ENCODE assay signal across 26 mouse cellular contexts in genomic region chr4:61962315-61962714, GRCm38 (mm10).
"Had no signal": no experiment of that assay in that cellular context is flagged by ENCODE, and none has a peak within 500 bp of the region (broad histone marks: within the 10 kb centered on the region; RNA-seq: fewer than 3 reads in every experiment).

No protein-coding gene starts in this region.

- H3K36me3 ChIP-seq: heart, embryonic 10.5 days; heart, embryonic 12.5 days; hindbrain, embryonic 10.5 days; hindbrain, embryonic 12.5 days; intestine, embryonic 15.5 days; limb, embryonic 10.5 days; limb, embryonic 12.5 days; liver, embryonic 12.5 days had no signal

- H3K27ac ChIP-seq: gastrocnemius, adult 2 months; heart, embryonic 10.5 days; hindbrain, embryonic 10.5 days; hindbrain, embryonic 12.5 days; hindbrain, embryonic 14.5 days; intestine, embryonic 15.5 days; layer of hippocampus, adult 2 months; left cerebral cortex, adult 2 months; limb, embryonic 10.5 days; limb, embryonic 12.5 days; liver, embryonic 12.5 days; liver, embryonic 14.5 days had no signal

- H3K4me1 ChIP-seq: heart, embryonic 10.5 days; heart, embryonic 12.5 days; hindbrain, embryonic 10.5 days; hindbrain, embryonic 12.5 days; intestine, embryonic 15.5 days; limb, embryonic 10.5 days; limb, embryonic 12.5 days; liver, embryonic 12.5 days had no signal

- DNase-seq: gastrocnemius, adult 2 months; gastrocnemius, postnatal 10 days; gastrocnemius, postnatal 25 days; heart, adult 18-20 months; heart, postnatal 10 days; heart, postnatal 4 days; kidney, adult 18-20 months; kidney, adult 8-10 months; kidney, postnatal 10 days; kidney, postnatal 25 days; kidney, postnatal 4 days had no signal

- H3K9me3 ChIP-seq: heart, embryonic 10.5 days; heart, embryonic 12.5 days; hindbrain, embryonic 10.5 days; hindbrain, embryonic 12.5 days; intestine, embryonic 15.5 days; limb, embryonic 10.5 days; limb, embryonic 12.5 days; liver, embryonic 12.5 days had no signal

- H3K9ac ChIP-seq: heart, embryonic 12.5 days; hindbrain, embryonic 12.5 days; hindbrain, embryonic 14.5 days; intestine, embryonic 15.5 days; limb, embryonic 12.5 days; liver, embryonic 12.5 days; liver, embryonic 14.5 days had no signal

- ATAC-seq: hindbrain, embryonic 16.5 days; inflammation-experienced regulatory T-cells, adult 6 months; intestine, embryonic 15.5 days; intestine, postnatal 0 days; liver, embryonic 12.5 days had no signal

- H3K4me3 ChIP-seq: gastrocnemius, adult 2 months; heart, embryonic 10.5 days; heart, embryonic 12.5 days; hindbrain, embryonic 10.5 days; hindbrain, embryonic 12.5 days; intestine, embryonic 15.5 days; layer of hippocampus, adult 2 months; left cerebral cortex, adult 2 months; limb, embryonic 10.5 days; limb, embryonic 12.5 days; liver, embryonic 12.5 days had no signal

- H3K4me2 ChIP-seq: heart, embryonic 12.5 days; hindbrain, embryonic 12.5 days; hindbrain, embryonic 14.5 days; intestine, embryonic 15.5 days; limb, embryonic 12.5 days; liver, embryonic 12.5 days had no signal

- H3K27me3 ChIP-seq: heart, embryonic 12.5 days; hindbrain, embryonic 12.5 days; intestine, embryonic 15.5 days; limb, embryonic 12.5 days; liver, embryonic 12.5 days had no signal
